Mouse (Mus musculus): Measurements from ENCODE around the gene Snrnp25.

DNA sequence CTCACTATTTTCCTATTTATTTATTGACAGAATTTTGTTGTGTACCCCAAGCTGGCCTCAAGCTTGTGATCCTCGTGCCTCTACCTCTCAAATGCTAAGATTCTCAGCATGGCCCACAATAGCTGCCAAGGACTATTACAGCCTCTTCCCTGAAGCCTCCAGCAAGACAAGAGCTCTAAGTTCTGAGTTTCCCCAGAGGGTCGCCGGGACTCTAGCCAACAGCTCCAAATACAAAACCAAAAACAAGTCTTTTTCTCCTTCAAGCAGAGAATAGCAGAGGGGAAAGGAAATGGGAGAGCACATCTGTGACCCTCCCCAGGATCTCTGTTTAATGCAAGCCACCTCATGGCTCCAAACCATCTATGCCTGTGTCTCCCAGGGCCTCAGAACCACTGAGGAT is 38.8 kb downstream of the Snrnp25 start:
- TF ChIP-seq EP300 (IDR thresholded peaks at IDR 0.05; ENCODE audit: insufficient read depth, low read depth, low read length) (no peak), POLR2A (IDR thresholded peaks at IDR 0.05; ENCODE audit: insufficient read depth, low read length) (no peak)

Measured in ES-Bruce4 (cell line).